Mouse (Mus musculus) bone marrow macrophage, adult 2 months (primary cell): ENCODE measurements around the gene Chrna5. TPM values are rescaled to one million over a fixed set of nuclear protein-coding genes. Genes with fewer than 3 reads are reported as not detected.

Source experiments
- H3K27ac ChIP-seq: 2 replicates; pipeline ENCODE4 v1.5.1; 2012; ENCODE audit warnings: low read depth, low read length; ENCODE audit not compliant: insufficient read depth
- H3K4me1 ChIP-seq: 2 replicates; pipeline ENCODE4 v1.6.1; 2012; ENCODE audit warnings: low read length; ENCODE audit not compliant: control insufficient read depth, insufficient read depth
- H3K4me3 ChIP-seq: 2 replicates; pipeline ENCODE4 v1.5.1; 2012; ENCODE audit warnings: mild to moderate bottlenecking, low read length, moderate library complexity; ENCODE audit not compliant: insufficient read depth
- CTCF ChIP-seq: IDR thresholded peaks from 2 replicates; pipeline ENCODE4 v1.5.1; 2012; ENCODE audit warnings: low read depth, mild to moderate bottlenecking, low read length, moderate library complexity
- POLR2A ChIP-seq: IDR thresholded peaks from 2 replicates; pipeline ENCODE4 v1.6.1; 2012; ENCODE audit warnings: mild to moderate bottlenecking, low read depth, low read length, borderline replicate concordance
- polyA plus RNA-seq: library from polyadenylated mRNA; stranded (reverse); fragments of >200 nt; gene quantifications from 2 replicates; pipeline ENCODE4 v1.2.4, GENCODE M21; 2012; ENCODE audit not compliant: missing spikeins, insufficient read depth, insufficient read length

The Chrna5 gene
- polyA plus RNA-seq, 1 experiment, result not detected

GRCm38 (mm10) chr9:55016926-55017325 lies 36.2 kb downstream of the Chrna5 start:
- no peaks in the 10 kb centered on the region for H3K4me1 ChIP-seq
- no peak overlapping the region for H3K4me3 ChIP-seq
- no peak overlapping the region for H3K27ac ChIP-seq
- TF ChIP-seq CTCF, result no peak
- no peak for TF ChIP-seq POLR2A

- no peak overlapping the region for H3K27ac ChIP-seq
- no peaks in the 10 kb centered on the region for H3K4me1 ChIP-seq
- H3K4me3 ChIP-seq, result no peak overlapping the region
- TF ChIP-seq POLR2A (no peak), CTCF (no peak)
Observed at GRCm38 (mm10) chr9:55023326-55023725, 42.6 kb downstream of the Chrna5 start.

- Histone ChIP-seq H3K27ac (no peak overlapping the region), H3K4me3 (no peak overlapping the region), H3K4me1 (no peaks in the 10 kb centered on the region)
- TF ChIP-seq CTCF (peak; percentile 71), POLR2A (no peak)
Observed at GRCm38 (mm10) chr9:55023902-55024583, 43.4 kb downstream of the Chrna5 start.

GRCm38 (mm10) chr9:55025534-55026274 lies 45.0 kb downstream of the Chrna5 start:
- TF ChIP-seq POLR2A (no peak), CTCF (no peak)
- Histone ChIP-seq H3K27ac (no peak overlapping the region), H3K4me1 (no peaks in the 10 kb centered on the region), H3K4me3 (no peak overlapping the region)

GRCm38 (mm10) chr9:55026275-55026663 lies 45.6 kb downstream of the Chrna5 start, which contains the start of gene Chrna3:
Gene Chrna3, minus strand, starts transcription at chr9:55026562.
- Histone ChIP-seq H3K4me3 (no peak within 1 kb of the TSS), H3K27ac (no peak within 1 kb of the TSS), H3K4me1 (no peaks in the 10 kb centered on the region)
- no peak for TF ChIP-seq CTCF
- TF ChIP-seq POLR2A, result no peak

- no peaks in the 10 kb centered on the region for H3K4me1 ChIP-seq
- TF ChIP-seq CTCF (no peak), POLR2A (no peak)
- no peak overlapping the region for H3K27ac ChIP-seq
- H3K4me3 ChIP-seq, result no peak overlapping the region
Observed at GRCm38 (mm10) chr9:55031435-55032167, 50.9 kb downstream of the Chrna5 start.

GRCm38 (mm10) chr9:55038948-55039347 lies 58.3 kb downstream of the Chrna5 start:
- no peaks in the 10 kb centered on the region for H3K4me1 ChIP-seq
- no peak overlapping the region for H3K27ac ChIP-seq
- no peak overlapping the region for H3K4me3 ChIP-seq
- no peak for TF ChIP-seq CTCF
- TF ChIP-seq POLR2A, result no peak

- TF ChIP-seq CTCF, result no peak
- H3K4me1 ChIP-seq, result no peaks in the 10 kb centered on the region
- no peak overlapping the region for H3K4me3 ChIP-seq
- no peak overlapping the region for H3K27ac ChIP-seq
Observed at GRCm38 (mm10) chr9:55039983-55040382, 59.3 kb downstream of the Chrna5 start.

GRCm38 (mm10) chr9:55041389-55041788 lies 60.7 kb downstream of the Chrna5 start:
- H3K27ac ChIP-seq, result no peak overlapping the region
- H3K4me3 ChIP-seq, result no peak overlapping the region
- TF ChIP-seq CTCF (no peak), POLR2A (no peak)
- H3K4me1 ChIP-seq, result no peaks in the 10 kb centered on the region

GRCm38 (mm10) chr9:55043688-55044087 lies 63.0 kb downstream of the Chrna5 start:
- TF ChIP-seq POLR2A (no peak), CTCF (no peak)
- Histone ChIP-seq H3K4me1 (no peaks in the 10 kb centered on the region), H3K27ac (no peak overlapping the region), H3K4me3 (no peak overlapping the region)
